Mouse (Mus musculus) limb, embryonic 11.5 days (tissue): ENCODE measurements around the gene Gdf7. TPM values are rescaled to one million over a fixed set of nuclear protein-coding genes. Genes with fewer than 3 reads are reported as not detected.

Experiments used
- ATAC-seq: fragments of 200-750 bp; cut with Nextera tagmentation; 2 replicates; pipeline ENCODE4 v1.8.0; 2017; ENCODE audit warnings: low read depth; ENCODE audit not compliant: insufficient number of reproducible peaks, low FRiP score, low TSS enrichment
- DNase-seq: peaks from one replicate; pipeline ENCODE4 v3.0.0-alpha.2; 2015; ENCODE audit warnings: low spot score
- H3K27ac ChIP-seq: fragments of 300-500 bp; sonication (generic); replicated peaks from 2 replicates; pipeline ENCODE4 v1.5.1; 2014; ENCODE audit warnings: low read depth, mild to moderate bottlenecking, low read length
- H3K27me3 ChIP-seq: fragments of 300-500 bp; sonication (generic); 2 replicates; pipeline ENCODE4 v1.6.1; 2014; ENCODE audit warnings: mild to moderate bottlenecking, low read length, mixed read lengths; ENCODE audit not compliant: control insufficient read depth, insufficient read depth
- H3K36me3 ChIP-seq: fragments of 300-500 bp; sonication (generic); 2 replicates; pipeline ENCODE4 v1.6.1; 2014; ENCODE audit warnings: mild to moderate bottlenecking, low read length, moderate library complexity, mixed read lengths; ENCODE audit not compliant: control insufficient read depth, insufficient read depth
- H3K4me1 ChIP-seq: fragments of 300-500 bp; sonication (generic); 2 replicates; pipeline ENCODE4 v1.6.1; 2014; ENCODE audit warnings: low read length, mixed read lengths; ENCODE audit not compliant: control insufficient read depth, insufficient read depth
- H3K4me2 ChIP-seq: fragments of 300-500 bp; sonication (generic); 2 replicates; pipeline ENCODE4 v1.6.1; 2014; ENCODE audit warnings: low read depth, mild to moderate bottlenecking, moderate library complexity; ENCODE audit not compliant: severe bottlenecking
- H3K4me3 ChIP-seq: fragments of 300-500 bp; sonication (generic); 2 replicates; pipeline ENCODE4 v1.5.1; 2014; ENCODE audit warnings: low read depth, low read length
- H3K9ac ChIP-seq: fragments of 300-500 bp; sonication (generic); 2 replicates; pipeline ENCODE4 v1.6.1; 2014; ENCODE audit warnings: mild to moderate bottlenecking, low read length
- H3K9me3 ChIP-seq: fragments of 300-500 bp; sonication (generic); 2 replicates; pipeline ENCODE4 v1.6.1; 2016; ENCODE audit warnings: low read length; ENCODE audit not compliant: control insufficient read depth
- WGBS: fragments of 180-500 bp; shearing (Covaris S2); extraction: QIAGEN DNeasy Blood & Tissue Kit; methylation state at CpG from one replicate; pipeline ENCODE4 v1.1.7; 2014; 5-methylcytosine and 5-hydroxymethylcytosine counted together
- polyA plus RNA-seq: library from polyadenylated mRNA; unstranded; fragments of >200 nt; fragmentation: Nextera tagmentation; extraction: Ambion mirVana; gene quantifications from 2 replicates; pipeline ENCODE4 v1.2.1, GENCODE M21; 2014

Gdf7 gene
- polyA plus RNA-seq, 1 experiment from 2014 or later = 0.13 TPM

GRCm38 (mm10) chr12:8332174-8332542, 30.4 kb upstream of the Gdf7 start:
- Histone ChIP-seq H3K27ac (no peak overlapping the region), H3K9me3 (no peaks in the 10 kb centered on the region), H3K27me3 (no peaks in the 10 kb centered on the region), H3K4me2 (no peak overlapping the region), H3K9ac (no peak overlapping the region), H3K4me3 (no peak overlapping the region), H3K36me3 (0 out of 2 replicates have a peak, but pooled peaks cover 1% of the 10 kb centered on the region), H3K4me1 (no peaks in the 10 kb centered on the region)
- DNase-seq (no peak), ATAC-seq (no peak)
- WGBS = 66% methylated on average over 5 of the region's 5 CpGs

DNA sequence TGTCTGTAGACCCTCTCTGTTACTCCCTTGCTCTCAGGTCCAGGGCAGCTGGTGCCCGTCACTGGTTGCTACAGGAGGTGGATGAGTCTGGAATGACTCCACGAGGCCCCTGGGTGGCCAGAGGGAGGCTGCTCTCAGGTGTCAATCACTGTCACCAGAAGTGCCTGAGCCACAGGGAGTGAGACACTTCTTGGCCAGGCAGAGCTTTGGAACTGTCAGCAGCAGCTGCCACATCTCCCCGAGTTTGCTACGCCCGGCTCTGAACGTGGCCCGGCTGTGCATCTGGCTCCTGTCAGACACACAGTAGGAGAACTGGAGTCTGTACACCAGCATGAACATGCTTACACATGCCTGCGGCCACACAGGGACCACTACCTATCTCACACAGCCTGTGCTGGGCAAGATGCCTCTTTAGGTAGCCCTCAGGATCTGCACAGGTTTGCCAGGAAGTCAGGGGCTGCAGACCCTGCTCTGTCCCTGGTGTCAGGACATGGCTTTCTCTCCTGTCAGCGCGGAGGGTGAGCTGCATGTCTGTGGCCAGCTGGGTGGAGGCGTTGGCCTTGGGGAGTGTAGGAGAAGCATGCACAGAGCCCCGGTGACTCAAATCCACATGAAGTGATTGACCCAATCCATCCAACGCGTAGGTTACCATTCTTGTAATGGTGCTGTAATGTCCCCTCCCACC, 29.9 kb upstream of the Gdf7 start:
- no peak overlapping the region for H3K4me3 ChIP-seq
- no peaks in the 10 kb centered on the region for H3K36me3 ChIP-seq
- H3K4me2 ChIP-seq = no peak overlapping the region
- no peaks in the 10 kb centered on the region for H3K9me3 ChIP-seq
- no peaks in the 10 kb centered on the region for H3K27me3 ChIP-seq
- H3K27ac ChIP-seq = no peak overlapping the region
- no peak for DNase-seq
- no peak overlapping the region for H3K9ac ChIP-seq
- WGBS = 76% methylated on average over 14 of the region's 14 CpGs
- no peak for ATAC-seq
- no peaks in the 10 kb centered on the region for H3K4me1 ChIP-seq

- DNase-seq (no peak), ATAC-seq (no peak)
- H3K4me3 ChIP-seq = no peak overlapping the region
- no peak overlapping the region for H3K9ac ChIP-seq
- no peak overlapping the region for H3K27ac ChIP-seq
- 95% methylated on average over 7 of the region's 7 CpGs for WGBS
- no peaks in the 10 kb centered on the region for H3K36me3 ChIP-seq
- H3K4me2 ChIP-seq = no peak overlapping the region
- H3K27me3 ChIP-seq = no peaks in the 10 kb centered on the region
- H3K9me3 ChIP-seq = no peaks in the 10 kb centered on the region
- no peaks in the 10 kb centered on the region for H3K4me1 ChIP-seq
These were observed 27.5 kb upstream of the Gdf7 start for GRCm38 (mm10) chr12:8329236-8329635.

GRCm38 (mm10) chr12:8327675-8328053, 25.9 kb upstream of the Gdf7 start:
- Histone ChIP-seq H3K9ac (peak overlapping the region; percentile 18), H3K4me3 (no peak overlapping the region), H3K27me3 (no peaks in the 10 kb centered on the region), H3K4me2 (no peak overlapping the region), H3K27ac (no peak overlapping the region), H3K9me3 (no peaks in the 10 kb centered on the region), H3K36me3 (no peaks in the 10 kb centered on the region), H3K4me1 (no peaks in the 10 kb centered on the region)
- WGBS = 93% methylated on average over 1 of the region's 1 CpGs
- no peak for DNase-seq
- ATAC-seq = no peak

GRCm38 (mm10) chr12:8326825-8327674, 25.3 kb upstream of the Gdf7 start:
- DNase-seq = peak; percentile 99
- no peak overlapping the region for H3K4me3 ChIP-seq
- H3K4me2 ChIP-seq = no peak overlapping the region
- no peaks in the 10 kb centered on the region for H3K4me1 ChIP-seq
- no peak overlapping the region for H3K27ac ChIP-seq
- WGBS = 44% methylated on average over 17 of the region's 17 CpGs
- H3K9me3 ChIP-seq = no peaks in the 10 kb centered on the region
- peak; percentile 85 for ATAC-seq
- no peaks in the 10 kb centered on the region for H3K36me3 ChIP-seq
- peak overlapping the region; percentile 18 for H3K9ac ChIP-seq
- no peaks in the 10 kb centered on the region for H3K27me3 ChIP-seq

GRCm38 (mm10) chr12:8325943-8326522, 24.3 kb upstream of the Gdf7 start:
- DNase-seq (no peak), ATAC-seq (no peak)
- no peak overlapping the region for H3K4me2 ChIP-seq
- H3K9ac ChIP-seq = no peak overlapping the region
- no peaks in the 10 kb centered on the region for H3K27me3 ChIP-seq
- H3K4me1 ChIP-seq = no peaks in the 10 kb centered on the region
- no peak overlapping the region for H3K27ac ChIP-seq
- H3K4me3 ChIP-seq = no peak overlapping the region
- peaks cover 2% of the 10 kb centered on the region; the same call in 1 of the 2 replicates for H3K36me3 ChIP-seq
- WGBS = 90% methylated on average over 17 of the region's 17 CpGs
- no peaks in the 10 kb centered on the region for H3K9me3 ChIP-seq

GRCm38 (mm10) chr12:8325245-8325942, 23.6 kb upstream of the Gdf7 start:
- Histone ChIP-seq H3K9me3 (no peaks in the 10 kb centered on the region), H3K4me3 (no peak overlapping the region), H3K4me1 (no peaks in the 10 kb centered on the region), H3K36me3 (peaks cover 2% of the 10 kb centered on the region; the same call in 1 of the 2 replicates), H3K9ac (no peak overlapping the region), H3K27me3 (no peaks in the 10 kb centered on the region), H3K27ac (no peak overlapping the region), H3K4me2 (no peak overlapping the region)
- ATAC-seq = no peak
- WGBS = 90% methylated on average over 13 of the region's 13 CpGs
- no peak for DNase-seq

GRCm38 (mm10) chr12:8324086-8324485, 22.3 kb upstream of the Gdf7 start:
- no peaks in the 10 kb centered on the region for H3K27me3 ChIP-seq
- H3K36me3 ChIP-seq = peaks cover 2% of the 10 kb centered on the region; the same call in 1 of the 2 replicates
- H3K9ac ChIP-seq = no peak overlapping the region
- ATAC-seq (no peak), DNase-seq (no peak)
- H3K9me3 ChIP-seq = no peaks in the 10 kb centered on the region
- no peaks in the 10 kb centered on the region for H3K4me1 ChIP-seq
- no peak overlapping the region for H3K27ac ChIP-seq
- no peak overlapping the region for H3K4me3 ChIP-seq
- H3K4me2 ChIP-seq = no peak overlapping the region
- 83% methylated on average over 10 of the region's 10 CpGs for WGBS
